ENCODE assay signal across 25 mouse cellular contexts in genomic region chr11:46054311-46054710, GRCm38 (mm10). TPM values are rescaled to one million over a fixed set of nuclear protein-coding genes. Genes with fewer than 3 reads are reported as not detected.
DNase-seq lines count a peak whose midpoint lies in the region; ATAC-seq and TF ChIP-seq lines count a peak whose summit lies in the region.
"Had no signal": no experiment of that assay in that cellular context is flagged by ENCODE, and none has a peak within 500 bp of the region (broad histone marks: within the 10 kb centered on the region; RNA-seq: fewer than 3 reads in every experiment).

No protein-coding gene starts in this region.

- peak; percentile 34 for DNase-seq in embryo, embryonic 10 days (ENCODE audit: low spot score)
- DNase-seq in embryo, embryonic 9.5 days (ENCODE audit: extremely low spot score) = no peak
- no peak for DNase-seq in heart, postnatal 25 days (ENCODE audit: low spot score)
- DNase-seq in heart, postnatal 0 days (ENCODE audit: low spot score) = peak; percentile 9
- DNase-seq in heart, adult 8-10 months (ENCODE audit: low spot score) = no peak
- DNase-seq in thymus, postnatal 10 days (ENCODE audit: low spot score in 2 of 2) = no peak
- DNase-seq: adrenal gland, postnatal 10 days; cerebellum, adult 8-10 months; kidney, adult 11 months; kidney, postnatal 14 days; layer of hippocampus, adult 9-11 months; liver, embryonic 13.5 days; lung, adult 18-20 months; lung, postnatal 4 days had no signal

- no peaks in the 10 kb centered on the region for H3K36me3 ChIP-seq in heart, embryonic 11.5 days (ENCODE audit: control insufficient read depth, insufficient read depth, low read length)
- no peaks in the 10 kb centered on the region for H3K36me3 ChIP-seq in heart, postnatal 0 days (replicated peaks; ENCODE audit: control insufficient read depth, insufficient read depth, low read length)
- H3K36me3 ChIP-seq: embryonic facial prominence, embryonic 13.5 days; forebrain, embryonic 10.5 days; forebrain, embryonic 15.5 days; limb, embryonic 10.5 days; limb, embryonic 15.5 days; liver, embryonic 13.5 days; midbrain, embryonic 13.5 days had no signal

- no peak overlapping the region for H3K4me3 ChIP-seq in heart, embryonic 11.5 days (ENCODE audit: low read depth, low read length)
- no peak overlapping the region for H3K4me3 ChIP-seq in heart, postnatal 0 days (ENCODE audit: low read depth, low read length)
- H3K4me3 ChIP-seq: embryonic facial prominence, embryonic 13.5 days; forebrain, embryonic 10.5 days; forebrain, embryonic 15.5 days; limb, embryonic 15.5 days; liver, embryonic 13.5 days; megakaryocyte, embryonic 14.5 days; midbrain, embryonic 13.5 days had no signal

- no peaks in the 10 kb centered on the region for H3K9me3 ChIP-seq in heart, embryonic 11.5 days (replicated peaks; ENCODE audit: control insufficient read depth, low read length)
- H3K9me3 ChIP-seq in heart, postnatal 0 days (replicated peaks; ENCODE audit: control insufficient read depth, low read length) = no peaks in the 10 kb centered on the region
- H3K9me3 ChIP-seq: embryonic facial prominence, embryonic 13.5 days; forebrain, embryonic 10.5 days; forebrain, embryonic 15.5 days; limb, embryonic 10.5 days; limb, embryonic 15.5 days; liver, embryonic 13.5 days; megakaryocyte, embryonic 14.5 days; midbrain, embryonic 13.5 days had no signal

- no peak for ATAC-seq in heart, embryonic 11.5 days (replicated peaks; ENCODE audit: insufficient number of reproducible peaks, low FRiP score, low TSS enrichment)
- ATAC-seq in heart, postnatal 0 days (ENCODE audit: insufficient read depth, low read depth) = no peak
- ATAC-seq: forebrain, embryonic 15.5 days; inflammation-experienced regulatory T-cells, adult 6 months; lung, postnatal 0 days; midbrain, embryonic 13.5 days had no signal

- H3K4me2 ChIP-seq in heart, embryonic 11.5 days = no peak overlapping the region
- no peak overlapping the region for H3K4me2 ChIP-seq in heart, postnatal 0 days (ENCODE audit: low read depth, low read length)
- H3K4me2 ChIP-seq: embryonic facial prominence, embryonic 13.5 days; forebrain, embryonic 15.5 days; hindbrain, embryonic 14.5 days; limb, embryonic 15.5 days; liver, embryonic 13.5 days; midbrain, embryonic 13.5 days had no signal

- no peak overlapping the region for H3K27ac ChIP-seq in heart, embryonic 11.5 days (ENCODE audit: low read depth, low read length)
- H3K27ac ChIP-seq in heart, postnatal 0 days (ENCODE audit: low read depth) = peak overlapping the region; percentile 46; the same call in 1 of the 2 replicates
- H3K27ac ChIP-seq: forebrain, embryonic 10.5 days; forebrain, embryonic 15.5 days; limb, embryonic 10.5 days; limb, embryonic 15.5 days; liver, embryonic 13.5 days; midbrain, embryonic 13.5 days had no signal

- TF ChIP-seq EP300 in heart, postnatal 0 days (IDR thresholded peaks at IDR 0.05; ENCODE audit: low read depth) = no peak

- peaks cover 20% of the 10 kb centered on the region for H3K4me1 ChIP-seq in heart, embryonic 11.5 days (ENCODE audit: control insufficient read depth, insufficient read depth, low read length)
- peaks cover 19% of the 10 kb centered on the region for H3K4me1 ChIP-seq in heart, postnatal 0 days (ENCODE audit: control insufficient read depth, insufficient read depth)

- no peak for TF ChIP-seq CTCF in heart, postnatal 0 days (IDR thresholded peaks at IDR 0.05; ENCODE audit: low read depth)

- 0 out of 2 replicates have a peak overlapping the region, but pooled peaks have one; percentile 22 for H3K9ac ChIP-seq in heart, embryonic 11.5 days (ENCODE audit: low read depth, low read length)
- H3K9ac ChIP-seq in heart, postnatal 0 days (replicated peaks; ENCODE audit: low read depth, low read length) = no peak overlapping the region
- H3K9ac ChIP-seq: embryonic facial prominence, embryonic 13.5 days; forebrain, embryonic 15.5 days; hindbrain, embryonic 14.5 days; limb, embryonic 15.5 days; liver, embryonic 13.5 days; midbrain, embryonic 13.5 days had no signal

- intact Hi-C loops in heart, postnatal 25 days (cut with DNase I) = loop anchor here (5.0 kb wide), 1 partner anchor 37 kb away; no protein-coding TSS in a partner anchor

- H3K27me3 ChIP-seq in heart, embryonic 11.5 days (ENCODE audit: control insufficient read depth, insufficient read depth, low read length) = no peaks in the 10 kb centered on the region
- H3K27me3 ChIP-seq in heart, postnatal 0 days (ENCODE audit: control insufficient read depth, insufficient read depth, low read length) = no peaks in the 10 kb centered on the region
- H3K27me3 ChIP-seq: embryonic facial prominence, embryonic 13.5 days; forebrain, embryonic 15.5 days; limb, embryonic 15.5 days; midbrain, embryonic 13.5 days had no signal

- 17% methylated on average over 5 of the region's 5 CpGs for WGBS in heart, embryonic 11.5 days (ENCODE audit: insufficient replicate concordance)
- 50% methylated on average over 5 of the region's 5 CpGs for WGBS in heart, postnatal 0 days

RNA-seq across cellular contexts. Expression of gene Adam19, which starts 1.5 kb away (rescaled TPM):
- 24.4 and 31.7 TPM in 2 replicates for polyA plus RNA-seq in heart, embryonic 11.5 days (2014; fragmentation: Nextera tagmentation; extraction: Ambion mirVana)
- 10 to 100 TPM; 36.2 to 78.2 TPM for total RNA-seq in heart, postnatal 25 days (2021)
- 59.8 and 67.9 TPM in 2 replicates for total RNA-seq in heart, postnatal 0 days (2014; rRNA removed; ENCODE audit: low replicate concordance)
- polyA plus RNA-seq in heart, postnatal 0 days (2015; fragmentation: Nextera tagmentation; extraction: Ambion mirVana) = 10.1 and 15.8 TPM in 2 replicates
- total RNA-seq in heart, adult 8-10 months (2022) = 10 to 100 TPM; 17.7 to 42.4 (median 24.0) TPM

RNA-seq across cellular contexts. Expression of gene Gm12166, which starts 2.2 kb away (rescaled TPM):
- 2.4 and 9.0 TPM in 2 replicates for polyA plus RNA-seq in heart, embryonic 11.5 days (2014; fragmentation: Nextera tagmentation; extraction: Ambion mirVana)
- 1 to 10 TPM; 1.6 to 1.9 TPM for total RNA-seq in heart, postnatal 25 days (2021)
- 1.8 and 2.8 TPM in 2 replicates for total RNA-seq in heart, postnatal 0 days (2014; rRNA removed; ENCODE audit: low replicate concordance)
- polyA plus RNA-seq in heart, postnatal 0 days (2015; fragmentation: Nextera tagmentation; extraction: Ambion mirVana) = 3.6 and 3.9 TPM in 2 replicates
- total RNA-seq in heart, adult 8-10 months (2022) = 1 to 10 TPM in 2 of 4 experiments, under 1 TPM in 2; 0.43 to 1.3 (median 0.96) TPM

Comparison
In these comparisons a context has a peak if more than half of its experiments do, and no peak if none do; other contexts are left out.
1. DNase-seq: peak in embryo, embryonic 10 days (single experiment) and heart, postnatal 0 days (single experiment); none in embryo, embryonic 9.5 days (single experiment), heart, postnatal 25 days (single experiment), heart, adult 8-10 months (single experiment) and thymus, postnatal 10 days (0 of 2).